ENCODE assay signal across 16 mouse cellular contexts in the genomic region with DNA sequence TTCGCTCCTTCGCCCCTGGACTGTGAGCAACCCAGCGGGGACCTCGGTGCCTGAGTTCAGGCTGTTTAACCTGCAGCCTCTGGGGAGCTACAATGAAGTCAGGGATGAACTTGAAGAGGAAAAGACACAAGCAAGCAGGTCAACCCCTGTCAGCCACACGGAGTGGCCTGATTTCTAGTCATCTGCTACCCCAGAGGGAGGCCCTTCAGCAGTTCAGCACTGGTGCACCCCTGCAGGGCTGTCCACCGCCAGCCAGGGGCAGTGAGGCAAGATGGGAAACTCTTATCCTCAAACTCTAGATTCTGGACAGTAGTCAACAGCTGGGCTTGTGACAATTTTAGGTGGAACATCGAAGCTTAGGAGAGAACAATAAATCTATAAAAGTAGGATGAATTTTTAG. TPM values are rescaled to one million over a fixed set of nuclear protein-coding genes. Genes with fewer than 3 reads are reported as not detected.
"Had no signal": no experiment of that assay in that cellular context is flagged by ENCODE, and none has a peak within 500 bp of the region (broad histone marks: within the 10 kb centered on the region; RNA-seq: fewer than 3 reads in every experiment).

No protein-coding gene starts in this region.

- H3K9me3 ChIP-seq: limb, embryonic 15.5 days; liver, embryonic 12.5 days; megakaryocyte, embryonic 14.5 days; midbrain, embryonic 12.5 days had no signal

- H3K9ac ChIP-seq: limb, embryonic 15.5 days; liver, embryonic 12.5 days; lung, embryonic 14.5 days; midbrain, embryonic 12.5 days had no signal

- H3K4me3 ChIP-seq: left cerebral cortex, adult 2 months; limb, embryonic 15.5 days; liver, embryonic 12.5 days; megakaryocyte, embryonic 14.5 days; midbrain, embryonic 12.5 days had no signal

- ATAC-seq: liver, embryonic 12.5 days had no signal

- H3K27me3 ChIP-seq: limb, embryonic 15.5 days; liver, embryonic 12.5 days; megakaryocyte, embryonic 14.5 days; midbrain, embryonic 12.5 days had no signal

- H3K27ac ChIP-seq: left cerebral cortex, adult 2 months; limb, embryonic 15.5 days; liver, embryonic 12.5 days; midbrain, embryonic 12.5 days; stomach, postnatal 0 days had no signal

- H3K4me2 ChIP-seq: limb, embryonic 15.5 days; liver, embryonic 12.5 days; lung, embryonic 14.5 days; midbrain, embryonic 12.5 days had no signal

- H3K4me1 ChIP-seq: limb, embryonic 15.5 days; liver, embryonic 12.5 days; megakaryocyte, embryonic 14.5 days had no signal

- DNase-seq: kidney, postnatal 25 days; lung, embryonic 14.5 days; lung, postnatal 10 days; lung, postnatal 4 days; thymus, postnatal 4 days had no signal

- H3K36me3 ChIP-seq: limb, embryonic 15.5 days; liver, embryonic 12.5 days; midbrain, embryonic 12.5 days had no signal

RNA-seq across cellular contexts. Expression of gene Gm4894, which starts 18.6 kb away (rescaled TPM):
- polyA plus RNA-seq: kidney, embryonic 16.5 days; limb, embryonic 11.5 days; limb, embryonic 15.5 days; liver, embryonic 12.5 days; liver, embryonic 16.5 days; lung, embryonic 14.5 days; midbrain, embryonic 12.5 days; midbrain, postnatal 0 days; neural tube, embryonic 14.5 days; stomach, postnatal 0 days had no signal
